Mouse (Mus musculus): Measurements from ENCODE around the gene Ankrd54. TPM values are rescaled to one million over a fixed set of nuclear protein-coding genes. Genes with fewer than 3 reads are reported as not detected.
"Not testable (repeated sequence)": the region's sequence is repeated elsewhere in the genome, so short reads cannot be mapped to it uniquely, and the experiment has no call there.

Gene Ankrd54
- polyA plus RNA-seq, 1 experiment from 2014 or later = 50.0 TPM

- H3K9me3 ChIP-seq (ENCODE audit: control insufficient read depth, low read length) = no peaks in the 10 kb centered on the region
- H3K4me2 ChIP-seq (ENCODE audit: low read length) = no peak overlapping the region
- H3K27ac ChIP-seq (ENCODE audit: low read depth) = no peak overlapping the region
- no peak overlapping the region for H3K4me3 ChIP-seq (ENCODE audit: low read depth, low read length)
- no peak overlapping the region for H3K9ac ChIP-seq (ENCODE audit: low read length)
- 50% methylated on average over 10 of the region's 10 CpGs for WGBS
- ATAC-seq (replicated peaks; ENCODE audit: low FRiP score, low TSS enrichment, low read depth) (no peak), DNase-seq (ENCODE audit: low spot score) (no peak)
- peaks cover 29% of the 10 kb centered on the region for H3K4me1 ChIP-seq (replicated peaks; ENCODE audit: control insufficient read depth, insufficient read depth, low read length)
- H3K36me3 ChIP-seq (ENCODE audit: control insufficient read depth, insufficient read depth, low read length) = no peaks in the 10 kb centered on the region
- H3K27me3 ChIP-seq (replicated peaks; ENCODE audit: control insufficient read depth, insufficient read depth, low read length) = no peaks in the 10 kb centered on the region
These were observed 39.9 kb downstream of the Ankrd54 start for GRCm38 (mm10) chr15:79022671-79023230.

GRCm38 (mm10) chr15:79018886-79019285 is 43.8 kb downstream of the Ankrd54 start:
- no peaks in the 10 kb centered on the region for H3K9me3 ChIP-seq (ENCODE audit: control insufficient read depth, low read length)
- no peak for DNase-seq (ENCODE audit: low spot score)
- H3K4me2 ChIP-seq (ENCODE audit: low read length) = no peak overlapping the region
- no peak overlapping the region for H3K27ac ChIP-seq (ENCODE audit: low read depth)
- 52% methylated on average over 3 of the region's 3 CpGs for whole genome bisulfite sequencing
- no peak overlapping the region for H3K9ac ChIP-seq (ENCODE audit: low read length)
- ATAC-seq (replicated peaks; ENCODE audit: low FRiP score, low TSS enrichment, low read depth) = no peak
- H3K36me3 ChIP-seq (ENCODE audit: control insufficient read depth, insufficient read depth, low read length) = no peaks in the 10 kb centered on the region
- H3K4me1 ChIP-seq (replicated peaks; ENCODE audit: control insufficient read depth, insufficient read depth, low read length) = peaks cover 7% of the 10 kb centered on the region; the same call in 1 of the 2 replicates
- no peak overlapping the region for H3K4me3 ChIP-seq (ENCODE audit: low read depth, low read length)
- no peaks in the 10 kb centered on the region for H3K27me3 ChIP-seq (replicated peaks; ENCODE audit: control insufficient read depth, insufficient read depth, low read length)

- Histone ChIP-seq H3K36me3 (ENCODE audit: control insufficient read depth, insufficient read depth, low read length) (no peaks in the 10 kb centered on the region), H3K4me2 (ENCODE audit: low read length) (no peak overlapping the region), H3K4me3 (ENCODE audit: low read depth, low read length) (no peak overlapping the region), H3K27me3 (replicated peaks; ENCODE audit: control insufficient read depth, insufficient read depth, low read length) (no peaks in the 10 kb centered on the region), H3K9me3 (ENCODE audit: control insufficient read depth, low read length) (no peaks in the 10 kb centered on the region), H3K9ac (ENCODE audit: low read length) (no peak overlapping the region), H3K4me1 (replicated peaks; ENCODE audit: control insufficient read depth, insufficient read depth, low read length) (peaks cover 7% of the 10 kb centered on the region; the same call in 1 of the 2 replicates), H3K27ac (ENCODE audit: low read depth) (no peak overlapping the region)
- ATAC-seq (replicated peaks; ENCODE audit: low FRiP score, low TSS enrichment, low read depth) (no peak), DNase-seq (ENCODE audit: low spot score) (no peak)
- WGBS = 31% methylated on average over 4 of the region's 4 CpGs
These were observed 44.5 kb downstream of the Ankrd54 start for GRCm38 (mm10) chr15:79018191-79018590.

- WGBS = 63% methylated on average over 7 of the region's 7 CpGs
These were observed 49.3 kb downstream of the Ankrd54 start for GRCm38 (mm10) chr15:79013382-79013781.

GRCm38 (mm10) chr15:79011550-79011949 is 51.1 kb downstream of the Ankrd54 start:
- no peak overlapping the region for H3K9ac ChIP-seq (ENCODE audit: low read length)
- ATAC-seq (replicated peaks; ENCODE audit: low FRiP score, low TSS enrichment, low read depth) = no peak

More at GRCm38 (mm10) chr15:79013382-79013781, 49.3 kb downstream of the Ankrd54 start:
- Histone ChIP-seq H3K9ac (ENCODE audit: low read length) (no peak overlapping the region), H3K27ac (ENCODE audit: low read depth) (no peak overlapping the region), H3K4me2 (ENCODE audit: low read length) (no peak overlapping the region), H3K27me3 (replicated peaks; ENCODE audit: control insufficient read depth, insufficient read depth, low read length) (no peaks in the 10 kb centered on the region), H3K9me3 (ENCODE audit: control insufficient read depth, low read length) (no peaks in the 10 kb centered on the region), H3K36me3 (ENCODE audit: control insufficient read depth, insufficient read depth, low read length) (no peaks in the 10 kb centered on the region), H3K4me3 (ENCODE audit: low read depth, low read length) (no peak overlapping the region), H3K4me1 (replicated peaks; ENCODE audit: control insufficient read depth, insufficient read depth, low read length) (no peaks in the 10 kb centered on the region)
- DNase-seq (ENCODE audit: low spot score) (no peak), ATAC-seq (replicated peaks; ENCODE audit: low FRiP score, low TSS enrichment, low read depth) (no peak)

GRCm38 (mm10) chr15:79009734-79010133 is 53.0 kb downstream of the Ankrd54 start:
- Histone ChIP-seq H3K4me2 (ENCODE audit: low read length) (no peak overlapping the region), H3K27ac (ENCODE audit: low read depth) (no peak overlapping the region), H3K9me3 (ENCODE audit: control insufficient read depth, low read length) (no peaks in the 10 kb centered on the region), H3K27me3 (replicated peaks; ENCODE audit: control insufficient read depth, insufficient read depth, low read length) (no peaks in the 10 kb centered on the region), H3K4me3 (ENCODE audit: low read depth, low read length) (no peak overlapping the region), H3K36me3 (ENCODE audit: control insufficient read depth, insufficient read depth, low read length) (peaks cover 23% of the 10 kb centered on the region), H3K9ac (ENCODE audit: low read length) (no peak overlapping the region), H3K4me1 (replicated peaks; ENCODE audit: control insufficient read depth, insufficient read depth, low read length) (no peaks in the 10 kb centered on the region)
- DNase-seq (ENCODE audit: low spot score) (no peak), ATAC-seq (replicated peaks; ENCODE audit: low FRiP score, low TSS enrichment, low read depth) (no peak)
- 50% methylated on average over 5 of the region's 5 CpGs for WGBS

More at GRCm38 (mm10) chr15:79011550-79011949, 51.1 kb downstream of the Ankrd54 start:
- no peak overlapping the region for H3K4me2 ChIP-seq (ENCODE audit: low read length)
- no peaks in the 10 kb centered on the region for H3K27me3 ChIP-seq (replicated peaks; ENCODE audit: control insufficient read depth, insufficient read depth, low read length)
- WGBS = 63% methylated on average over 10 of the region's 10 CpGs
- no peak overlapping the region for H3K27ac ChIP-seq (ENCODE audit: low read depth)
- H3K36me3 ChIP-seq (ENCODE audit: control insufficient read depth, insufficient read depth, low read length) = peaks cover 5% of the 10 kb centered on the region
- no peaks in the 10 kb centered on the region for H3K4me1 ChIP-seq (replicated peaks; ENCODE audit: control insufficient read depth, insufficient read depth, low read length)
- no peaks in the 10 kb centered on the region for H3K9me3 ChIP-seq (ENCODE audit: control insufficient read depth, low read length)
- DNase-seq (ENCODE audit: low spot score) = no peak
- no peak overlapping the region for H3K4me3 ChIP-seq (ENCODE audit: low read depth, low read length)

- H3K4me2 ChIP-seq (ENCODE audit: low read length); ATAC-seq (replicated peaks; ENCODE audit: low FRiP score, low TSS enrichment, low read depth); H3K4me1 ChIP-seq (replicated peaks; ENCODE audit: control insufficient read depth, insufficient read depth, low read length); H3K4me3 ChIP-seq (ENCODE audit: low read depth, low read length); H3K9me3 ChIP-seq (ENCODE audit: control insufficient read depth, low read length); H3K9ac ChIP-seq (ENCODE audit: low read length); H3K27me3 ChIP-seq (replicated peaks; ENCODE audit: control insufficient read depth, insufficient read depth, low read length); H3K27ac ChIP-seq (ENCODE audit: low read depth); DNase-seq (ENCODE audit: low spot score): not testable (repeated sequence)
- peaks cover 42% of the 10 kb centered on the region for H3K36me3 ChIP-seq (ENCODE audit: control insufficient read depth, insufficient read depth, low read length)
- 91% methylated on average over 5 of the region's 6 CpGs for WGBS
These were observed 54.9 kb downstream of the Ankrd54 start for GRCm38 (mm10) chr15:79007836-79008235.

- no peak overlapping the region for H3K4me2 ChIP-seq (ENCODE audit: low read length)
These were observed 55.6 kb downstream of the Ankrd54 start for GRCm38 (mm10) chr15:79007059-79007458.

GRCm38 (mm10) chr15:79006638-79007037 is 56.1 kb downstream of the Ankrd54 start:
- Histone ChIP-seq H3K9ac (ENCODE audit: low read length) (no peak overlapping the region), H3K4me1 (replicated peaks; ENCODE audit: control insufficient read depth, insufficient read depth, low read length) (no peaks in the 10 kb centered on the region), H3K9me3 (ENCODE audit: control insufficient read depth, low read length) (no peaks in the 10 kb centered on the region), H3K4me3 (ENCODE audit: low read depth, low read length) (no peak overlapping the region), H3K4me2 (ENCODE audit: low read length) (no peak overlapping the region), H3K27me3 (replicated peaks; ENCODE audit: control insufficient read depth, insufficient read depth, low read length) (no peaks in the 10 kb centered on the region), H3K27ac (ENCODE audit: low read depth) (no peak overlapping the region), H3K36me3 (ENCODE audit: control insufficient read depth, insufficient read depth, low read length) (peaks cover 54% of the 10 kb centered on the region)
- ATAC-seq (replicated peaks; ENCODE audit: low FRiP score, low TSS enrichment, low read depth) (no peak), DNase-seq (ENCODE audit: low spot score) (no peak)
- 75% methylated on average over 3 of the region's 3 CpGs for WGBS

More at GRCm38 (mm10) chr15:79007059-79007458, 55.6 kb downstream of the Ankrd54 start:
- Histone ChIP-seq H3K9ac (ENCODE audit: low read length) (no peak overlapping the region), H3K4me1 (replicated peaks; ENCODE audit: control insufficient read depth, insufficient read depth, low read length) (no peaks in the 10 kb centered on the region), H3K27me3 (replicated peaks; ENCODE audit: control insufficient read depth, insufficient read depth, low read length) (no peaks in the 10 kb centered on the region), H3K9me3 (ENCODE audit: control insufficient read depth, low read length) (no peaks in the 10 kb centered on the region), H3K4me3 (ENCODE audit: low read depth, low read length) (no peak overlapping the region), H3K27ac (ENCODE audit: low read depth) (no peak overlapping the region), H3K36me3 (ENCODE audit: control insufficient read depth, insufficient read depth, low read length) (peaks cover 50% of the 10 kb centered on the region)
- ATAC-seq (replicated peaks; ENCODE audit: low FRiP score, low TSS enrichment, low read depth) = no peak
- DNase-seq (ENCODE audit: low spot score) = no peak
- 92% methylated on average over 5 of the region's 5 CpGs for WGBS
